Mouse (Mus musculus): ENCODE data around the gene Olfr552. TPM values are rescaled to one million over a fixed set of nuclear protein-coding genes. Genes with fewer than 3 reads are reported as not detected.
"Not testable (repeated sequence)": the region's sequence is repeated elsewhere in the genome, so short reads cannot be mapped to it uniquely, and the experiment has no call there.

The Olfr552 gene
- total and polyA plus RNA-seq, 2 experiments = not detected

DNA sequence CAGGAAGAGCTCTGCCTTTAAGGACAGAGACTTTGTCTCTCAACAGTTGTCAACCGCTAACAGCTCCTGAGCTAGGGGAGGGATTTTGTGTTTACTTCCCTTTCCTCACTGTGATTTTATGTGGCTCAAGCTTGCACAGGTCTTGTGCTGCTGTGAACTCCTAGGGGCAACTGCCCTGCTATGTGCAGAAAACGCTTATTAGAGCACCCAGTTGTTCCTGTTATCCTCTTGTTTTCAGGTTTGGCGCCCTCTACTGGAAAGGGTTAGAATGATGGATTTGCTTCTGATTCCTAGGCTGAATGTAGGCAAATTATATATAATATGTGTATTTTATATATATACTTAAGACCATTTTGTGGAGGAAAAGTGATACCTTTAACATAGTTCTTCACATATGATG lies 39.1 kb downstream of the Olfr552 start:
- no peaks in the 10 kb centered on the region for H3K27me3 ChIP-seq (ENCODE audit: control insufficient read depth, insufficient read depth, low read length)
- no peak for TF ChIP-seq POLR2A (IDR thresholded peaks at IDR 0.05; ENCODE audit: extremely low read depth, insufficient read depth, low read length)
- no peak for TF ChIP-seq CTCF (IDR thresholded peaks at IDR 0.05; ENCODE audit: low read depth, low read length)
- H3K9ac ChIP-seq (ENCODE audit: low read depth, low read length) = no peak overlapping the region
- peak; percentile 58 for DNase-seq (ENCODE audit: extremely low read depth, low read depth, low spot score)
- no peak overlapping the region for H3K4me3 ChIP-seq (ENCODE audit: insufficient read depth, low read depth, low read length)
- H3K79me2 ChIP-seq (ENCODE audit: control insufficient read depth, insufficient read depth, low read length) = no peaks in the 10 kb centered on the region
- 24% methylated on average over 3 of the region's 3 CpGs for WGBS
- no peaks in the 10 kb centered on the region for H3K4me1 ChIP-seq (ENCODE audit: control insufficient read depth, insufficient read depth, low read length)
- no peaks in the 10 kb centered on the region for H3K36me3 ChIP-seq (ENCODE audit: control insufficient read depth, insufficient read depth, low read length)
- no peak overlapping the region for H3K27ac ChIP-seq (replicated peaks; ENCODE audit: insufficient read depth, low read depth, low read length)

- no peak for DNase-seq (ENCODE audit: extremely low read depth, low read depth, low spot score)
- Histone ChIP-seq H3K79me2 (ENCODE audit: control insufficient read depth, insufficient read depth, low read length) (no peaks in the 10 kb centered on the region), H3K4me3 (ENCODE audit: insufficient read depth, low read depth, low read length) (no peak within 1 kb of the TSS), H3K9ac (ENCODE audit: low read depth, low read length) (no peak within 1 kb of the TSS), H3K27me3 (ENCODE audit: control insufficient read depth, insufficient read depth, low read length) (no peaks in the 10 kb centered on the region), H3K4me1 (ENCODE audit: control insufficient read depth, insufficient read depth, low read length) (no peaks in the 10 kb centered on the region), H3K27ac (replicated peaks; ENCODE audit: insufficient read depth, low read depth, low read length) (no peak within 1 kb of the TSS), H3K36me3 (ENCODE audit: control insufficient read depth, insufficient read depth, low read length) (no peaks in the 10 kb centered on the region)
- 66% methylated on average over 1 of the region's 1 CpGs for WGBS
- TF ChIP-seq POLR2A (IDR thresholded peaks at IDR 0.05; ENCODE audit: extremely low read depth, insufficient read depth, low read length) (no peak), CTCF (IDR thresholded peaks at IDR 0.05; ENCODE audit: low read depth, low read length) (no peak)
Observed at GRCm38 (mm10) chr7:102638132-102638531, 40.6 kb downstream of the Olfr552 start, which contains the start of gene Olfr554. Olfr554 (plus strand) TSS chr7:102638432.

DNA sequence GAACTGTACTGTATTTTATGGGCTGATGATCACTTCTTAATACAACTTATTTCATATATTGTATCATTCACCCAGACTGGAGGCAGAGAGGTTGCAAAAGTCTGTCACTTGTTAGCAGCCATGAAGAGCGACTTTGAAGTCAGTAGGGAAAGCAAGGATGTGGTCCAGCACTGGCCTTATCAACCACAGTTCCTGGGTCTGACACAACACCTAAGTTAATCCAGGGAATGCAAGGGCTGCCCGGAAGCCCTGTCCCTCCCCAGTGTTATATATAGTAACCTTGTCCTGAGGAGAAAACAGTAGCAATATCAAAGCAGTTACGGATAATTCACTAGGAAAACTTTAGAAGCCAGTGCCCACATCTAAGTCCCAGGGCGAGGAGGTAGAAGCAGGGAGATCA lies 47.4 kb downstream of the Olfr552 start:
- 82% methylated on average over 4 of the region's 4 CpGs for WGBS
- not testable (repeated sequence) for H3K36me3 ChIP-seq (ENCODE audit: control insufficient read depth, insufficient read depth, low read length); H3K4me3 ChIP-seq (ENCODE audit: insufficient read depth, low read depth, low read length); H3K27me3 ChIP-seq (ENCODE audit: control insufficient read depth, insufficient read depth, low read length); H3K79me2 ChIP-seq (ENCODE audit: control insufficient read depth, insufficient read depth, low read length); H3K4me1 ChIP-seq (ENCODE audit: control insufficient read depth, insufficient read depth, low read length); DNase-seq (ENCODE audit: extremely low read depth, low read depth, low spot score); H3K27ac ChIP-seq (replicated peaks; ENCODE audit: insufficient read depth, low read depth, low read length); H3K9ac ChIP-seq (ENCODE audit: low read depth, low read length)

Other genes with a start within 250 kb of the Olfr552 start
- gene Rrm1, start 156.1 kb upstream of the Olfr552 start, total RNA-seq (2014; rRNA removed) = 7.9 and 10.4 TPM in 2 replicates
- gene Rrm1, start 156.1 kb upstream of the Olfr552 start, polyA plus RNA-seq (2012; rRNA removed) = 2.2 and 2.3 TPM in 2 replicates
- gene Olfr543, start 116.1 kb upstream of the Olfr552 start, total RNA-seq (2014; rRNA removed) = not detected in 2 replicates
- not detected in 2 replicates for gene Olfr543, start 116.1 kb upstream of the Olfr552 start, polyA plus RNA-seq (2012; rRNA removed)
- gene Olfr544, start 109.5 kb upstream of the Olfr552 start, total RNA-seq (2014; rRNA removed) = not detected in 2 replicates
- not detected in 2 replicates for gene Olfr544, start 109.5 kb upstream of the Olfr552 start, polyA plus RNA-seq (2012; rRNA removed)
- not detected in 2 replicates for gene Olfr545, start 98.2 kb upstream of the Olfr552 start, total RNA-seq (2014; rRNA removed)
- not detected in 2 replicates for gene Olfr545, start 98.2 kb upstream of the Olfr552 start, polyA plus RNA-seq (2012; rRNA removed)
- gene Olfr547, start 63.0 kb upstream of the Olfr552 start, total RNA-seq (2014; rRNA removed) = not detected in 2 replicates
- not detected in 2 replicates for gene Olfr547, start 63.0 kb upstream of the Olfr552 start, polyA plus RNA-seq (2012; rRNA removed)
- not detected in 2 replicates for gene Olfr548-ps1, start 56.9 kb upstream of the Olfr552 start, total RNA-seq (2014; rRNA removed)
- not detected in 2 replicates for gene Olfr548-ps1, start 56.9 kb upstream of the Olfr552 start, polyA plus RNA-seq (2012; rRNA removed)
- not detected in 2 replicates for gene Olfr549, start 47.9 kb upstream of the Olfr552 start, total RNA-seq (2014; rRNA removed)
- not detected in 2 replicates for gene Olfr549, start 47.9 kb upstream of the Olfr552 start, polyA plus RNA-seq (2012; rRNA removed)
- gene Trim21, start 32.3 kb upstream of the Olfr552 start, total RNA-seq (2014; rRNA removed) = 8.3 and 10.1 TPM in 2 replicates
- 3.0 and 3.6 TPM in 2 replicates for gene Trim21, start 32.3 kb upstream of the Olfr552 start, polyA plus RNA-seq (2012; rRNA removed)
- gene Olfr550, start 26.3 kb upstream of the Olfr552 start, total RNA-seq (2014; rRNA removed) = not detected in 2 replicates
- not detected in 2 replicates for gene Olfr550, start 26.3 kb upstream of the Olfr552 start, polyA plus RNA-seq (2012; rRNA removed)
- gene Olfr551, start 5.9 kb upstream of the Olfr552 start, total RNA-seq (2014; rRNA removed) = not detected in 2 replicates
- gene Olfr551, start 5.9 kb upstream of the Olfr552 start, polyA plus RNA-seq (2012; rRNA removed) = not detected in 2 replicates
- gene Olfr553, start 20.4 kb downstream of the Olfr552 start, total RNA-seq (2014; rRNA removed) = not detected in 2 replicates
- gene Olfr553, start 20.4 kb downstream of the Olfr552 start, polyA plus RNA-seq (2012; rRNA removed) = not detected in 2 replicates
- gene Olfr554, start 40.7 kb downstream of the Olfr552 start, total RNA-seq (2014; rRNA removed) = not detected in 2 replicates
- not detected in 2 replicates for gene Olfr554, start 40.7 kb downstream of the Olfr552 start, polyA plus RNA-seq (2012; rRNA removed)
- gene Olfr555, start 61.1 kb downstream of the Olfr552 start, total RNA-seq (2014; rRNA removed) = not detected in 2 replicates
- gene Olfr555, start 61.1 kb downstream of the Olfr552 start, polyA plus RNA-seq (2012; rRNA removed) = not detected in 2 replicates
- not detected in 2 replicates for gene Olfr556, start 67.1 kb downstream of the Olfr552 start, total RNA-seq (2014; rRNA removed)
- gene Olfr556, start 67.1 kb downstream of the Olfr552 start, polyA plus RNA-seq (2012; rRNA removed) = not detected in 2 replicates
- 2.3 and 3.0 TPM in 2 replicates for gene Trim68, start 89.6 kb downstream of the Olfr552 start, total RNA-seq (2014; rRNA removed)
- gene Trim68, start 89.6 kb downstream of the Olfr552 start, polyA plus RNA-seq (2012; rRNA removed) = 2.7 and 4.7 TPM in 2 replicates
- not detected in 2 replicates for gene Olfr557, start 98.1 kb downstream of the Olfr552 start, total RNA-seq (2014; rRNA removed)
- gene Olfr557, start 98.1 kb downstream of the Olfr552 start, polyA plus RNA-seq (2012; rRNA removed) = not detected in 2 replicates
- gene Olfr558, start 104.4 kb downstream of the Olfr552 start, total RNA-seq (2014; rRNA removed) = 0.07 TPM in 1 of 2 replicates, not detected in the other
- gene Olfr558, start 104.4 kb downstream of the Olfr552 start, polyA plus RNA-seq (2012; rRNA removed) = 0.02 TPM in 2 replicates
- gene Olfr33, start 121.3 kb downstream of the Olfr552 start, total RNA-seq (2014; rRNA removed) = not detected in 2 replicates
- not detected in 2 replicates for gene Olfr33, start 121.3 kb downstream of the Olfr552 start, polyA plus RNA-seq (2012; rRNA removed)
- not detected in 2 replicates for gene Olfr559, start 129.7 kb downstream of the Olfr552 start, total RNA-seq (2014; rRNA removed)
- gene Olfr559, start 129.7 kb downstream of the Olfr552 start, polyA plus RNA-seq (2012; rRNA removed) = not detected in 2 replicates
- gene Olfr560, start 161.6 kb downstream of the Olfr552 start, total RNA-seq (2014; rRNA removed) = not detected in 2 replicates
- gene Olfr560, start 161.6 kb downstream of the Olfr552 start, polyA plus RNA-seq (2012; rRNA removed) = not detected in 2 replicates
- 0.09 TPM in 1 of 2 replicates, not detected in the other for gene Olfr78, start 161.7 kb downstream of the Olfr552 start, total RNA-seq (2014; rRNA removed)
- not detected in 2 replicates for gene Olfr78, start 161.7 kb downstream of the Olfr552 start, polyA plus RNA-seq (2012; rRNA removed)
- not detected in 2 replicates for gene Olfr561, start 173.5 kb downstream of the Olfr552 start, total RNA-seq (2014; rRNA removed)
- not detected in 2 replicates for gene Olfr561, start 173.5 kb downstream of the Olfr552 start, polyA plus RNA-seq (2012; rRNA removed)
- gene Olfr564, start 205.7 kb downstream of the Olfr552 start, total RNA-seq (2014; rRNA removed) = not detected in 2 replicates
- gene Olfr564, start 205.7 kb downstream of the Olfr552 start, polyA plus RNA-seq (2012; rRNA removed) = not detected in 2 replicates

Data from liver, adult 2 months (tissue).